Mouse (Mus musculus): Measurements from ENCODE around the gene Fcor.

GRCm38 (mm10) chr8:3630647-3631477, 41.3 kb downstream of the Fcor start, which contains the start of gene Stxbp2:
- TF ChIP-seq CTCF (IDR thresholded peaks at IDR 0.05; ENCODE audit: low read depth) (peak; percentile 27; the same call in 1 of the 2 replicates), EP300 (IDR thresholded peaks at IDR 0.05; ENCODE audit: low read depth) (no peak)
